Mouse (Mus musculus) yolk sac, embryonic 10.5 days (tissue): Measurements from ENCODE around the gene Gtf2a1l.
A peak's percentile ranks its signal among the peaks of the same experiment; 100 is the strongest.

Source experiments
- DNase-seq: peaks from one replicate; pipeline ENCODE4 v3.0.0-alpha.2; 2017; ENCODE audit warnings: low spot score

Gene Gtf2a1l

DNA sequence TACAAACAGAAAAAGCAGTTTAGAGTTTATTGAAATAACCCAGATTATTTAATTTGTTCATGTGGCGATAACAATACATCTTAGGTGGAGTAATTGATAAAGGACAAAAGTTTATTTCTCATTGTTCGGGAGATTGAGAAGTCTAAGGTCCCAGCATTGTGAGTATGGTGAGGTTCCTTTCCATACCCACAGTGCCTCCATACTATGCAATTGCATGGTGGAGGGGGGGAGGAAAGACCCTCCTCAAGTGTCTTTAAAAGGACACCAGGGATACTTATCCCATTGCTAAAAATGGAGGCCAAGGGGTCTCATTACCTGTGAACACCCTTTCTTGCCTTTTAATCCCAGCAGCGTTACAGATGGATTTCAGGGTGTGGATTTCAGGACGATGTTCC, 15.1 kb upstream of the Gtf2a1l start:
- no peak for DNase-seq

- DNase-seq, result no peak
These were observed 9.9 kb upstream of the Gtf2a1l start for GRCm38 (mm10) chr17:88658510-88658909.

GRCm38 (mm10) chr17:88666076-88666475, 2.4 kb upstream of the Gtf2a1l start:
- no peak for DNase-seq

GRCm38 (mm10) chr17:88669921-88670320, 1.5 kb downstream of the Gtf2a1l start:
- DNase-seq, result no peak

- no peak for DNase-seq
These were observed 2.3 kb downstream of the Gtf2a1l start for GRCm38 (mm10) chr17:88670800-88671199.

GRCm38 (mm10) chr17:88675310-88676309, 7.2 kb downstream of the Gtf2a1l start:
- DNase-seq, result no peak

DNA sequence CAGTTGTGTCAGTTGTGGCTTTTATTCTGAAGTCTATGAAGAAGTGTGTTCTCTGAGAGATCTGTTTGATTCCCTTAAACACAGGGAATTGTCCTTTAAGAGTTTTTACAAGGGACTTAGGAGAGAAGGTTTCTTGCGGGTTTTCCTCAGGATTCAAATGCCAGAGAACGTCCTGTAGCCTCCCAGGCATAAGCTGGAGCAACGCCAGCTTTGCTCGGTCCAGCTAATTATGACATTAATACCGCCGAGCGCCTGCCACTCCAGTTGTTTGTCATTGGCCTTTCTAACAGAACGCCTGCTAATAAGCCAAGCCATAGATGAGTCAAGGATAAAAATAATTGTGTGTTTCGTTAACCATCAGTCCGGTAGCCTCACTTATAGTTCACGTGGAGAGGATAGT, 19.8 kb downstream of the Gtf2a1l start:
- no peak for DNase-seq

GRCm38 (mm10) chr17:88696656-88697333, 28.3 kb downstream of the Gtf2a1l start:
- DNase-seq, result no peak

DNA sequence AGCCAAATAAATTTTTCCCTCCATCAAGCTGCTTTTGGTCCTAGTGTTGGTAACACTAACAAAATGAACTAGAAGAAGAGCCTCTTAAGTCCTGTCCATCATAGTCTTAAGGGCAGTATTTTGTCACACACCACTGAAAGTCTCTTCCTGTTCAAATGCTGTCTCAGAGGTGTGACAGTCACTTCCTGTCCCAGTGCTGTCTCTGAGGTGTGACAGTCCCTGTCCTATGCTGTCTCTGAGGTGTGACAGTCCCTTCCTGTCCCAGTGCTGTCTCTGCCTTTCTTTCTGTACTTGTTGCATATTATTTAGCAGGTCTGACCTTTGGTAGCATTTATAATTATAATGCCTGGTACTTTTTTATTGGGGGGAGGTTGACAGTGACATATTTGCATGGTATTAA, 32.4 kb downstream of the Gtf2a1l start:
- no peak for DNase-seq

DNA sequence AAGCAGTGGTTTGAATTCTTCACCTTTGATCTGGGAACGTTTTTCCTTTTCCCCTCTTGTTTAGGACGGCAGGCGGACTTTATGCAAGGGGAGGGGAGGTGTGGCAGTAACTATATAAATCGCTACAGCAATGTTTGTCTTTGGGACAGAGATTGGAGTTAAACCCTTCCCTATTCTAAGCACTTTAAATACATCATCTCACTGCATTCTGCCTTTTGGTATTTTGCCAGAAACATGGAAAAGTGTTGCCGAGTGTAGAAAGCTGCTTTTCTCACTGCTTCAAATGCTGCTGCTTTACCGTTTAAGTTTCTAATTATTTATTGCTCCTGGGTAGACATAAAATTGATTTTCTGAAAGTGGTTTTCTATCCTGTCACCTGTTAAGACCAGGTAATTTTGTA, 33.9 kb downstream of the Gtf2a1l start:
- no peak for DNase-seq

- no peak for DNase-seq
These were observed 34.7 kb downstream of the Gtf2a1l start for GRCm38 (mm10) chr17:88703112-88703511.

DNA sequence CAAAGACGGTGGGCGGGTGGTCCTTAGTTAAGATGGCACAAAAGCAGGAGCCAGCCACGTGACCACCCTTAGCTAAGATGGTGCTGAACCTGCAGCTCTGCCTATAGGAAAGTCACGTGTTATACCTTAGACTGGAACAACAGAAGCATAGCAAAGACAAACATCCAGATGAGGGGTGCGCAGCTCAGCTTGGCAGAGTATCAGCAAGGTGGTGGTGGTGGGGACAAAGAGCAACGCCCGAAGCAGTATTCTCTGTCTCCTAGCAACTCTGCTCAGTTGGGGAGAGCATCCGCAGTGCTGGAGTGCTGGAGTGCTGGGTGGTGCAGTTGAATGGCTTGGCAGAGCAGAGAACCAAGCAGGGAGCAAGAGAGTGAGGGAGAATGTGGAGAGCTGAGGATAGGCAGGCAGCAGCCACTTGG, 37.8 kb downstream of the Gtf2a1l start:
- no peak for DNase-seq

DNA sequence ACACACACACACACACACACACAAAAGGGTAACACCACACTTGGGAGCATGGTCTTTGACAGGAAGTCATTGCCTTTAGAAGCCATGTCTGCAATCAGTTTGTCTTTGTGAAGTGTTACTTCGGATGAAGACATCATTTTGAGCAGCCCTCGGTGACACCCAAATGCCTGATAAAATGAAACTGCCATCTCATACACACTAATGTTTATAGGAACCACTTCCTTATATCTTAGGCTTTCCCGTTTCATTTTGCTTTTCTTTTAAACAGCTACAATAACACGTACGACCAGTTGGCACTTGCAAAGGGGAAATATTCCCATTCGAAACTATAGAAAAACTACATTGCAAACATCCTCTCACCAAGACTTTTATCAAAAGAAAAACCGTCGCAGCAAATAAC, 81.2 kb downstream of the Gtf2a1l start:
- DNase-seq, result no peak

DNA sequence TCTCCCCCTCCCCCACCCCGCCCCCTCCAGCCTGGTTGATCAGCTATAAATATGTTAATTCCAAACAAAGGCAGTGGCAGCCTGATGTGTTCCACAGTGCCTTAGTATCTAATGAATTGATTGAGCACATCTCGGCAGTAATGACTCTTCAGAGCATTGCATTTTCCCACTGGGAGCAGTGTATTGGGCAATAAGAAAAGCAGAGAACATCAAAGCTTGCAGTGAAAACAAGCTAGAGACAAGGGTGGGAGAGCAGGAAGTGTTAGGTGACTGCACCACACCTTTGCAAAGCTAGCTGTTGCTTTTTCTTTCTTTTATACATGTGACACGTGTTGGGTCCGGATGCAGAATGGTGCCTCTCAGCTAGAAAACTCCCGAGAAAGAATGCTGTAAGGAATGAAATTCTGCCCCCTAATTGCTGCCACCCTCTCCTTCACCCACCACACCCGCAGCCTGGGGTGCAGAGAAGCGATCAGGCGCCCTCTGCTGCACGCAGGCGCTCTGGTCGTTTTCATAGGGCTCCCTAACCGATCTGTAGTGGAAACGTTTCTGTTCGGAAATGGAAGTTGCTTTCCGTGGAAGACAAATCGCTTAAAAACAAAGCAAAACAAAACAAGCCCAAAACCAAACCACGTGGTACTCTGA, 84.5 kb downstream of the Gtf2a1l start:
- DNase-seq, result peak; percentile 21

DNA sequence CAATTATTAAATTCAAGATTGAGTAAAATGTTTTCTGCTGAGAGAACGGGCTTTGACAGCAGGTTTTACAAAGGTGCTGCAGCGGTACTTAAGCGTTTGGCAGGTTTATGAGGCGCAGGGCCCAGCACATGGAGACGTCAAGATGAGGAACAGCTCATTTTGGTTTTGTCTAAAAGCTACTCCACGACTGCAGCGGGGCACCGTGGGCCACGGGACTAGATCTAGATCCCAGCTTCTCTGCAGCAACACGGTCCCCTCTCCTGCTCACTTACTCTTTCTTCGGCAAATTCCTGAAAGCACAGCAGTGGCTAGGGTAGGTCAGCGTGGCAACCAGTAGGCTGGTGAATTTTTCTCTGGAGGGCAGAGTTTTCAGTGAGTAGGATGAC, 85.0 kb downstream of the Gtf2a1l start:
- no peak for DNase-seq

DNA sequence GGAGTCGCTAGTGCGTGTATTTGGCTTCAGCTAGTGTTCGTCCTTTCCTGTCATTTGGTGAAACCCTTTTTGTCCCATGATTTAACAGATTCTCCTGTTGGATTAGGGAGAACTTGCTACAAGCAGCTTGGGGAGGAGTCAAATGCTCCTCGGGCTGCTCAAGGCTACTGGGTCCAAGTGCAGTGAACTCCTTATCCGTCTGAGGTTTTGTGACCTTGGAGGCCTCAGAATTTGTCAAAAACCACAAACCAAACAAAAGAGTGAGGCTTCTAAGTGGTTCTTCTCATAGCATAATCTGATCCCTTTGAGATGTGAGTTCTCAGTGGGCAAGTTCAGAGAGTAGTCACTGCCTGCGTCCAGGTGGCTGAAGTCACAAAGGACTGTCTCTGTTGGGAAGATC, 87.3 kb downstream of the Gtf2a1l start:
- no peak for DNase-seq

DNA sequence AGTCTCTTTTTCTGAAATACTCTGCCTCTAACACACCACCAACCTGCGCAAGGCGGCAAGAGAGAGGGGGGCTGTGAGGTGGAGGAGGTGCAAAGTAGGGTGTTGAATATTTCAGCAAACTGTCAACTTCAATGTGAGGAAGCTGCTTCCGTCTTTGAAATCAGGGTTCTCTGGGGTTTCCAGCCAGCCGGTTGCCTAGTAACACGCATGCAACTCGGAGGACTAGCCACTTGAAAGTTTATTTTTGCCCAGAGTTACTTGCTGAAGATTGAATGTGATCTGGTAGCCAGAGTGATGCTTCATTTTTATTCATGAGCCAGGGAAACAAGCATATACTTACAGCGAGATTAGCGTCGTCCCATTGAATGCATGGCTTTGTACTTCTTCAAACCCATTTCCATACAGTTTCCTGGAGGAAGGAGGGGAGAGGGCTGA, 89.6 kb downstream of the Gtf2a1l start:
- no peak for DNase-seq

DNA sequence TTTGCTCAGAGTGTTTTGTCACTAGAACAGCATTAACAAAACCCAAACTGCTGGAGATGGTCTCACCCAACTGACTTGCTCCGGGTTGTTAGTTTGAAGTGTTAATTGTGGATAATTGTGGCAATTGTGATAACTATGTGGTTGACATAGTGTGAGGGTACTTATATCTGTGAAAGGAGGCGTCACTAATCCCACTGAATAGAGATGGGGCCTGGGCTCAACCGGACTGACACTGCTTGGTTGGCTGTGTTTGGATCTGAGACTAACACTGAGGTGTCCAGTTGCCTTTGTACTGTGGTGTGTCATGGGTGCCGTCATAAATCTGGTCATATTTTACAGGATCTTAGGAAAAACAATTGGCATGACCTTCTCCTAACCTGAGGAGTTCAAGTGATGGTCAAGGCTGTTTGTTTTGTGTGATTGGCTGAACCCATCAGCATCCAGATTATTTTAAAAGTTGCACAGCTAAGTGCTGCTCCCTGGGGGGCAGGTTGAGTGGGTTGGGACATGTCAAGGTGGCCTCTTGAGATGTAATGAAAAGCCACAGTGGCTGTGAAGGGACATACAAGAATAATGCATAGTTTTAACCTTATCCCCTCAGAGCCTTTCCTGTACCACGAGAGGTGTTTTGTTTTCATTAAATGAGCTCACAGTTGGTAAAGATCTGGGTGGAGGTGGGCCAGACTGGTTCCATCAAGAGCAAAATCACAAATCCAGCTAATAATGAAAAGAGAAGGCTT, 95.1 kb downstream of the Gtf2a1l start:
- no peak for DNase-seq

- no peak for DNase-seq
These were observed 95.7 kb downstream of the Gtf2a1l start for GRCm38 (mm10) chr17:88764136-88764485.
